Mouse (Mus musculus) midbrain, embryonic 10.5 days (tissue): ENCODE results near the gene Gm20388. TPM values are rescaled to one million over a fixed set of nuclear protein-coding genes. Genes with fewer than 3 reads are reported as not detected.
A peak's percentile ranks its signal among the peaks of the same experiment; 100 is the strongest.

ENCODE experiments used
- DNase-seq: peaks from one replicate; pipeline ENCODE4 v3.0.0-alpha.2; 2017; ENCODE audit warnings: low spot score
- H3K27ac ChIP-seq: fragments of 300-500 bp; sonication (generic); replicated peaks from 2 replicates; pipeline ENCODE4 v1.5.1; 2016; ENCODE audit warnings: mild to moderate bottlenecking
- H3K27me3 ChIP-seq: fragments of 300-500 bp; sonication (generic); 2 replicates; pipeline ENCODE4 v1.6.1; 2016; ENCODE audit warnings: low read depth, mild to moderate bottlenecking; ENCODE audit not compliant: poor library complexity, severe bottlenecking
- H3K36me3 ChIP-seq: fragments of 300-500 bp; sonication (generic); 2 replicates; pipeline ENCODE4 v1.6.1; 2016; ENCODE audit warnings: mild to moderate bottlenecking, moderate library complexity
- H3K4me1 ChIP-seq: fragments of 300-500 bp; sonication (generic); 2 replicates; pipeline ENCODE4 v1.6.1; 2016
- H3K4me3 ChIP-seq: fragments of 300-500 bp; sonication (generic); 2 replicates; pipeline ENCODE4 v1.5.1; 2016; ENCODE audit warnings: mild to moderate bottlenecking, moderate library complexity
- H3K9me3 ChIP-seq: fragments of 300-500 bp; sonication (generic); replicated peaks from 2 replicates; pipeline ENCODE4 v1.6.1; 2016; ENCODE audit warnings: mild to moderate bottlenecking
- WGBS: fragments of 180-500 bp; shearing (Covaris S2); methylation state at CpG from one replicate; pipeline ENCODE4 v1.1.7; 2016; 5-methylcytosine and 5-hydroxymethylcytosine counted together
- polyA plus RNA-seq: library from polyadenylated mRNA; unstranded; fragments of >200 nt; fragmentation: Nextera tagmentation; extraction: Ambion mirVana; gene quantifications from 2 replicates; pipeline ENCODE4 v1.2.1, GENCODE M21; 2016

Gene Gm20388
- polyA plus RNA-seq, 1 experiment from 2014 or later, result 7.1 TPM

GRCm38 (mm10) chr8:120401712-120402111, 491.1 kb downstream of the Gm20388 start:
- Histone ChIP-seq H3K9me3 (no peaks in the 10 kb centered on the region), H3K4me1 (peaks cover 73% of the 10 kb centered on the region), H3K36me3 (no peaks in the 10 kb centered on the region), H3K27me3 (peaks cover 75% of the 10 kb centered on the region), H3K4me3 (no peak overlapping the region), H3K27ac (no peak overlapping the region)
- DNase-seq, result no peak
- 90% methylated on average over 7 of the region's 7 CpGs for WGBS

GRCm38 (mm10) chr8:120403606-120404269, 493.1 kb downstream of the Gm20388 start:
- Histone ChIP-seq H3K4me1 (peaks cover 73% of the 10 kb centered on the region), H3K36me3 (no peaks in the 10 kb centered on the region), H3K9me3 (no peaks in the 10 kb centered on the region), H3K27ac (peak overlapping the region; percentile 14), H3K4me3 (no peak overlapping the region), H3K27me3 (peaks cover 75% of the 10 kb centered on the region)
- 78% methylated on average over 7 of the region's 7 CpGs for WGBS
- no peak for DNase-seq

DNA sequence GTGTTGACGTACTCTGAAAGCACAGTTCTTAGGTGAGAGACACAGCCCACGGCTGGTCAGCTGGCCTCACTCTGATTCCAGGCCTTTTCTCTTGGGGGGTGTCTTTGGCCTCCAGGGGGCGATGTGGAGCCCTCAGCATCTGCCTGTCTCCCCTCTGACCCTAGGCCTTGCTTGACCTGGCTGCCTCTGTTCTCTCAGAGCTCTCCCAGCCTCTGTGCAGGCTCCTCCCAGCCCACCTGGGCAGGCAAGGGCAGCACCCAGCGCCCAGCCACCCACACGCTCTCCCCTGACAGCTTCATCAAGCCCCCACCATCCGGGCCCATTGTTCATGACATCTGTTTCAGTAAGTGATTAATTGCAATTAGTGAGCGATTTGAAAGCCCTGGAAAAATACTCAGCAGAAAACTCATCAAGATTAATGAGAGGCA, 494.0 kb downstream of the Gm20388 start:
- H3K4me1 ChIP-seq, result peaks cover 73% of the 10 kb centered on the region
- H3K36me3 ChIP-seq, result no peaks in the 10 kb centered on the region
- peak overlapping the region; percentile 14 for H3K27ac ChIP-seq
- H3K4me3 ChIP-seq, result no peak overlapping the region
- H3K27me3 ChIP-seq, result peaks cover 71% of the 10 kb centered on the region
- no peaks in the 10 kb centered on the region for H3K9me3 ChIP-seq
- DNase-seq, result peak; percentile 66
- 49% methylated on average over 7 of the region's 7 CpGs for WGBS

- Histone ChIP-seq H3K27ac (peak overlapping the region; percentile 80; the same call in 1 of the 2 replicates), H3K4me1 (peaks cover 81% of the 10 kb centered on the region), H3K27me3 (peaks cover 77% of the 10 kb centered on the region), H3K9me3 (no peaks in the 10 kb centered on the region), H3K4me3 (no peak overlapping the region), H3K36me3 (no peaks in the 10 kb centered on the region)
- DNase-seq, result no peak
- WGBS, result 91% methylated on average over 12 of the region's 12 CpGs
Measured at GRCm38 (mm10) chr8:120406008-120406632, 495.5 kb downstream of the Gm20388 start.

DNA sequence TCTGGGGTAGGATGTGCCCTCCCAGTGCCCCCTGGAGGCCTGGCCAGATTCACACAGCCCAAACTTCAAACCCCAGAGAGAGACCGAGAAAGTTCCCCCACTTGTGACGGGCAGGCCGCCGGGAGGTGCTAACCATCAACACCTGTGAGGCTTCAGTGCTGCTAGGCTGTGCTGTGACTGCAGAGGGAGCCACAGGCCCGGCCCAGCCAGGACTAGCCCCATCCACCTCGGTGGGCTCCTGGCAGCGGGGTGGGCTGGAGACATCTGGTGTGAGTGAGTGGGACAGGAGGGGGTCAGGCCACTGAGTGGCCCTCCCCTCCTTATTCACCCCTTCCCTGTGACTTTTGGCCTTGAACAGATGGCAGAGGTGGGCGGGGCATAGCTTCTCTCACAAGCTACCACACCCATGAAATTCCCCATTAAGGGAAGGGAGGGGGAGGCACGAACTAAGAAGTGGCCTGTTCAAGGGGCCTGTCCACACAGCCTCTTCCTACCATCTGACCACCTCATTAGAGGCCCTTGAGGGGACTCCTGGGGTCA, 497.1 kb downstream of the Gm20388 start:
- DNase-seq, result peak; percentile 84
- Histone ChIP-seq H3K4me1 (peaks cover 92% of the 10 kb centered on the region), H3K9me3 (no peaks in the 10 kb centered on the region), H3K27me3 (peaks cover 79% of the 10 kb centered on the region), H3K36me3 (no peaks in the 10 kb centered on the region), H3K27ac (peak overlapping the region; percentile 80), H3K4me3 (peak overlapping the region; percentile 14; the same call in 1 of the 2 replicates)
- WGBS, result 6% methylated on average over 9 of the region's 9 CpGs

GRCm38 (mm10) chr8:120408241-120409215, 497.9 kb downstream of the Gm20388 start:
- peaks cover 92% of the 10 kb centered on the region for H3K4me1 ChIP-seq
- peaks cover 79% of the 10 kb centered on the region for H3K27me3 ChIP-seq
- H3K36me3 ChIP-seq, result no peaks in the 10 kb centered on the region
- DNase-seq, result no peak
- peak overlapping the region; percentile 80 for H3K27ac ChIP-seq
- WGBS, result 40% methylated on average over 14 of the region's 14 CpGs
- 0 out of 2 replicates have a peak overlapping the region, but pooled peaks have one; percentile 14 for H3K4me3 ChIP-seq
- H3K9me3 ChIP-seq, result no peaks in the 10 kb centered on the region

GRCm38 (mm10) chr8:120409371-120410013, 498.9 kb downstream of the Gm20388 start:
- peaks cover 92% of the 10 kb centered on the region for H3K4me1 ChIP-seq
- no peaks in the 10 kb centered on the region for H3K9me3 ChIP-seq
- no peaks in the 10 kb centered on the region for H3K36me3 ChIP-seq
- peaks cover 81% of the 10 kb centered on the region for H3K27me3 ChIP-seq
- 0 out of 2 replicates have a peak overlapping the region, but pooled peaks have one; percentile 12 for H3K4me3 ChIP-seq
- peak; percentile 60 for DNase-seq
- peak overlapping the region; percentile 80 for H3K27ac ChIP-seq
- WGBS, result 41% methylated on average over 11 of the region's 11 CpGs

- H3K36me3 ChIP-seq, result no peaks in the 10 kb centered on the region
- no peak for DNase-seq
- WGBS, result 66% methylated on average over 14 of the region's 14 CpGs
- H3K27me3 ChIP-seq, result peaks cover 84% of the 10 kb centered on the region
- H3K9me3 ChIP-seq, result no peaks in the 10 kb centered on the region
- no peak overlapping the region for H3K4me3 ChIP-seq
- peaks cover 100% of the 10 kb centered on the region for H3K4me1 ChIP-seq
- H3K27ac ChIP-seq, result peak overlapping the region; percentile 80
Measured at GRCm38 (mm10) chr8:120411059-120411458, 500.4 kb downstream of the Gm20388 start.

DNA sequence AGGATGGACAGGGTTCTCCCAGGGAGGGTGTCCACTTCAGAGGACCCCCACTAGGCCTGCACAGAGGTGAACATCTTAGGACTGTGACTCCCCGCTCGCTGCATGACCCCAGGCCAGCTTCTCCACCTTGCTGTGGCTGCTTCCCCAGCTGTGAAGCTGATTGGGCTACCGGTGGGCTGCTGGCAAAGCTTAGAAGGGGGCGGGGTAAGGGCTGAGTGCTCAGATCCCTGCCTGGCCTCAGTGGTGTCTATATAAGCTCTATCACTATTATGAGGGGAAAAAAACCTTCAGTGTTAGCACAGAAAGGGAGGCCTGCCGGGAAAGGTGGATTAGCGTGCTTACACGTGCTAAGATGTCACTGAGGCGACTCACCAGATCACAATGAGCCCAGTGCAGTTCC, 501.2 kb downstream of the Gm20388 start:
- Histone ChIP-seq H3K27me3 (peaks cover 78% of the 10 kb centered on the region), H3K27ac (peak overlapping the region; percentile 80; the same call in 1 of the 2 replicates), H3K9me3 (no peaks in the 10 kb centered on the region), H3K4me3 (no peak overlapping the region), H3K36me3 (no peaks in the 10 kb centered on the region), H3K4me1 (peaks cover 100% of the 10 kb centered on the region)
- WGBS, result 27% methylated on average over 8 of the region's 8 CpGs
- DNase-seq, result no peak

- peak overlapping the region; percentile 6; the same call in 1 of the 2 replicates for H3K27ac ChIP-seq
- no peaks in the 10 kb centered on the region for H3K9me3 ChIP-seq
- no peak for DNase-seq
- WGBS, result 89% methylated on average over 4 of the region's 4 CpGs
- no peaks in the 10 kb centered on the region for H3K36me3 ChIP-seq
- H3K4me1 ChIP-seq, result peaks cover 100% of the 10 kb centered on the region
- peaks cover 73% of the 10 kb centered on the region for H3K27me3 ChIP-seq
- no peak overlapping the region for H3K4me3 ChIP-seq
Measured at GRCm38 (mm10) chr8:120412357-120412756, 501.7 kb downstream of the Gm20388 start.

DNA sequence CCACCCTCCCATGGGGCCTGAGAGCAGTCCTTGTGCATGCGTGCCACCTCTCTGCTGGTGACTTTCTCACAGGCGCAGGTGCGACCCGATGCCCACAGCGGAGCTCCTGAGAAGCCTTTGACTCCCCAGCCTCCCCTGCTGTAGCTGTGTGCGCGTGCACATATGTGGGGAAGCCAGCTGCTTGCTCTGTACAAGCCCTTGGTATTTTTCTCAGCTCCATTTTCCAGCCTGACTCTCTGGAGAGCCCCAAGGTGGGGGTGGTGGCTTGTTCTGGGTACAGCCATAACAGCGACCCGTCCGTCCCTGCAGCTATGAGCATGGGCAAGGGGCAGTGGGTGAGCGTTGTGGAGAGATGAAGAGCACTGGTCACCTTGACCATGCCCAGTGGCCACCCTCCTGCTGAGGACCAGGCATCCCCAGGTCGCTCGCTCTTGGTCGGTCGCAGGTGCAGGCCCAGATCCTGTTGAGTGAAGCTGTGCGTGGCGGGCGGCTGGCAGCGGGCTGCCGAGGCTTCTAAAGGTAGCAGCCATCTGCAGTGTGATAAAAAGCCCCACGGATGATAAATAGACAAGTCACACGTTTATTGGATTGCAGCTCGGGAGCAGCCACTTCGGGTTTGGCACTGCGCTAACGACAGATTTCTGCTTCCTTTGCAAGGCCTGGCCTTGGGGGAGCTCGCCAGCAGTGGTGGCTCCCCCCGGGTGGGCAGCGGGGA, 502.4 kb downstream of the Gm20388 start:
- Histone ChIP-seq H3K27ac (peak overlapping the region; percentile 86), H3K36me3 (no peaks in the 10 kb centered on the region), H3K9me3 (no peaks in the 10 kb centered on the region), H3K4me3 (no peak overlapping the region), H3K4me1 (peaks cover 100% of the 10 kb centered on the region), H3K27me3 (peaks cover 72% of the 10 kb centered on the region)
- WGBS, result 84% methylated on average over 29 of the region's 29 CpGs
- DNase-seq, result no peak
